Mouse (Mus musculus) forebrain, embryonic 15.5 days (tissue): Measurements from ENCODE around the gene Ramp3. TPM values are rescaled to one million over a fixed set of nuclear protein-coding genes. Genes with fewer than 3 reads are reported as not detected.

Experiments used
- ATAC-seq: fragments of 200-750 bp; cut with Nextera tagmentation; replicated peaks from 2 replicates; pipeline ENCODE4 v1.8.0; 2017; ENCODE audit warnings: mild to moderate bottlenecking, moderate TSS enrichment, moderate library complexity
- H3K27ac ChIP-seq: fragments of 300-500 bp; sonication (generic); replicated peaks from 2 replicates; pipeline ENCODE4 v1.5.1; 2015; ENCODE audit warnings: mild to moderate bottlenecking, inconsistent platforms
- H3K27me3 ChIP-seq: fragments of 300-500 bp; sonication (generic); 2 replicates; pipeline ENCODE4 v1.6.1; 2015; ENCODE audit warnings: inconsistent platforms
- H3K36me3 ChIP-seq: fragments of 300-500 bp; sonication (generic); 2 replicates; pipeline ENCODE4 v1.6.1; 2015; ENCODE audit warnings: mild to moderate bottlenecking, inconsistent platforms
- H3K4me1 ChIP-seq: fragments of 300-500 bp; sonication (generic); 2 replicates; pipeline ENCODE4 v1.6.1; 2015; ENCODE audit warnings: inconsistent platforms
- H3K4me2 ChIP-seq: fragments of 300-500 bp; sonication (generic); replicated peaks from 2 replicates; pipeline ENCODE4 v1.6.1; 2015; ENCODE audit warnings: mild to moderate bottlenecking, inconsistent platforms
- H3K4me3 ChIP-seq: fragments of 300-500 bp; sonication (generic); 2 replicates; pipeline ENCODE4 v1.5.1; 2015; ENCODE audit warnings: mild to moderate bottlenecking, inconsistent platforms
- H3K9ac ChIP-seq: fragments of 300-500 bp; sonication (generic); replicated peaks from 2 replicates; pipeline ENCODE4 v1.6.1; 2015; ENCODE audit warnings: mild to moderate bottlenecking, inconsistent platforms
- H3K9me3 ChIP-seq: fragments of 300-500 bp; sonication (generic); 2 replicates; pipeline ENCODE4 v1.6.1; 2016; ENCODE audit warnings: inconsistent platforms
- WGBS: fragments of 180-500 bp; shearing (Covaris S2); methylation state at CpG from one replicate; pipeline ENCODE4 v1.1.7; 2015; ENCODE audit warnings: mixed read lengths; 5-methylcytosine and 5-hydroxymethylcytosine counted together
- polyA plus RNA-seq: library from polyadenylated mRNA; unstranded; fragments of >200 nt; fragmentation: Nextera tagmentation; extraction: Ambion mirVana; gene quantifications from 2 replicates; pipeline ENCODE4 v1.2.1, GENCODE M21; 2015

The Ramp3 gene
- polyA plus RNA-seq, 1 experiment from 2014 or later = 6.7 TPM

- ATAC-seq = no peak
- Histone ChIP-seq H3K27ac (no peak overlapping the region), H3K4me1 (no peaks in the 10 kb centered on the region), H3K9me3 (no peaks in the 10 kb centered on the region), H3K4me2 (no peak overlapping the region), H3K4me3 (no peak overlapping the region), H3K36me3 (no peaks in the 10 kb centered on the region), H3K27me3 (no peaks in the 10 kb centered on the region), H3K9ac (no peak overlapping the region)
- WGBS = 89% methylated on average over 9 of the region's 9 CpGs
These were observed 18.3 kb downstream of the Ramp3 start for GRCm38 (mm10) chr11:6676641-6677040.

GRCm38 (mm10) chr11:6677530-6677929 lies 19.2 kb downstream of the Ramp3 start:
- Histone ChIP-seq H3K4me3 (no peak overlapping the region), H3K27ac (no peak overlapping the region), H3K9ac (no peak overlapping the region), H3K27me3 (no peaks in the 10 kb centered on the region), H3K4me1 (no peaks in the 10 kb centered on the region), H3K9me3 (no peaks in the 10 kb centered on the region), H3K36me3 (no peaks in the 10 kb centered on the region), H3K4me2 (no peak overlapping the region)
- 17% methylated on average over 7 of the region's 7 CpGs for WGBS
- peak; percentile 53 for ATAC-seq

GRCm38 (mm10) chr11:6679694-6680396 lies 21.5 kb downstream of the Ramp3 start:
- no peaks in the 10 kb centered on the region for H3K4me1 ChIP-seq
- no peak overlapping the region for H3K4me2 ChIP-seq
- H3K27me3 ChIP-seq = no peaks in the 10 kb centered on the region
- H3K27ac ChIP-seq = no peak overlapping the region
- H3K4me3 ChIP-seq = no peak overlapping the region
- no peak overlapping the region for H3K9ac ChIP-seq
- no peaks in the 10 kb centered on the region for H3K36me3 ChIP-seq
- 75% methylated on average over 17 of the region's 17 CpGs for WGBS
- ATAC-seq = no peak
- no peaks in the 10 kb centered on the region for H3K9me3 ChIP-seq

- no peaks in the 10 kb centered on the region for H3K9me3 ChIP-seq
- H3K4me2 ChIP-seq = no peak overlapping the region
- 35% methylated on average over 10 of the region's 10 CpGs for WGBS
- H3K9ac ChIP-seq = no peak overlapping the region
- no peaks in the 10 kb centered on the region for H3K36me3 ChIP-seq
- H3K27ac ChIP-seq = no peak overlapping the region
- no peak for ATAC-seq
- no peaks in the 10 kb centered on the region for H3K27me3 ChIP-seq
- no peaks in the 10 kb centered on the region for H3K4me1 ChIP-seq
- H3K4me3 ChIP-seq = no peak overlapping the region
These were observed 22.1 kb downstream of the Ramp3 start for GRCm38 (mm10) chr11:6680397-6680818.

GRCm38 (mm10) chr11:6684741-6685140 lies 26.4 kb downstream of the Ramp3 start:
- no peaks in the 10 kb centered on the region for H3K36me3 ChIP-seq
- 39% methylated on average over 3 of the region's 3 CpGs for WGBS
- no peak overlapping the region for H3K4me2 ChIP-seq
- H3K27ac ChIP-seq = no peak overlapping the region
- H3K4me1 ChIP-seq = no peaks in the 10 kb centered on the region
- no peak for ATAC-seq
- H3K9ac ChIP-seq = no peak overlapping the region
- no peaks in the 10 kb centered on the region for H3K27me3 ChIP-seq
- H3K9me3 ChIP-seq = no peaks in the 10 kb centered on the region
- H3K4me3 ChIP-seq = no peak overlapping the region

- no peaks in the 10 kb centered on the region for H3K9me3 ChIP-seq
- WGBS = 44% methylated on average over 3 of the region's 3 CpGs
- H3K27ac ChIP-seq = no peak overlapping the region
- H3K9ac ChIP-seq = no peak overlapping the region
- H3K4me2 ChIP-seq = no peak overlapping the region
- no peak for ATAC-seq
- no peaks in the 10 kb centered on the region for H3K27me3 ChIP-seq
- no peaks in the 10 kb centered on the region for H3K4me1 ChIP-seq
- no peaks in the 10 kb centered on the region for H3K36me3 ChIP-seq
- no peak overlapping the region for H3K4me3 ChIP-seq
These were observed 30.6 kb downstream of the Ramp3 start for GRCm38 (mm10) chr11:6688888-6689287.

- H3K4me2 ChIP-seq = no peak overlapping the region
- ATAC-seq = no peak
- no peaks in the 10 kb centered on the region for H3K27me3 ChIP-seq
- H3K9ac ChIP-seq = no peak overlapping the region
- H3K4me1 ChIP-seq = no peaks in the 10 kb centered on the region
- H3K36me3 ChIP-seq = no peaks in the 10 kb centered on the region
- no peak overlapping the region for H3K27ac ChIP-seq
- H3K4me3 ChIP-seq = no peak overlapping the region
- no peaks in the 10 kb centered on the region for H3K9me3 ChIP-seq
- WGBS = 76% methylated on average over 6 of the region's 6 CpGs
These were observed 34.0 kb downstream of the Ramp3 start for GRCm38 (mm10) chr11:6692341-6692740.

GRCm38 (mm10) chr11:6694114-6694513 lies 35.8 kb downstream of the Ramp3 start:
- H3K9me3 ChIP-seq = no peaks in the 10 kb centered on the region
- ATAC-seq = no peak
- H3K27me3 ChIP-seq = no peaks in the 10 kb centered on the region
- no peak overlapping the region for H3K4me3 ChIP-seq
- H3K4me1 ChIP-seq = no peaks in the 10 kb centered on the region
- WGBS = 96% methylated on average over 10 of the region's 10 CpGs
- H3K36me3 ChIP-seq = no peaks in the 10 kb centered on the region
- H3K27ac ChIP-seq = no peak overlapping the region
- H3K4me2 ChIP-seq = no peak overlapping the region
- H3K9ac ChIP-seq = no peak overlapping the region

GRCm38 (mm10) chr11:6695176-6695575 lies 36.9 kb downstream of the Ramp3 start:
- H3K4me2 ChIP-seq = no peak overlapping the region
- no peaks in the 10 kb centered on the region for H3K36me3 ChIP-seq
- no peaks in the 10 kb centered on the region for H3K9me3 ChIP-seq
- no peak overlapping the region for H3K4me3 ChIP-seq
- ATAC-seq = 0 out of 2 replicates have a peak, but pooled peaks have one; percentile 16
- H3K9ac ChIP-seq = no peak overlapping the region
- H3K27me3 ChIP-seq = no peaks in the 10 kb centered on the region
- H3K4me1 ChIP-seq = no peaks in the 10 kb centered on the region
- WGBS = 82% methylated on average over 12 of the region's 12 CpGs
- H3K27ac ChIP-seq = no peak overlapping the region

- Histone ChIP-seq H3K9me3 (no peaks in the 10 kb centered on the region), H3K36me3 (no peaks in the 10 kb centered on the region), H3K9ac (no peak overlapping the region), H3K4me3 (no peak overlapping the region), H3K4me1 (no peaks in the 10 kb centered on the region), H3K4me2 (no peak overlapping the region), H3K27me3 (no peaks in the 10 kb centered on the region), H3K27ac (no peak overlapping the region)
- WGBS = 69% methylated on average over 8 of the region's 8 CpGs
- no peak for ATAC-seq
These were observed 38.2 kb downstream of the Ramp3 start for GRCm38 (mm10) chr11:6696551-6696950.

- H3K4me2 ChIP-seq = no peak overlapping the region
- no peaks in the 10 kb centered on the region for H3K27me3 ChIP-seq
- WGBS = 86% methylated on average over 10 of the region's 10 CpGs
- no peak overlapping the region for H3K4me3 ChIP-seq
- H3K4me1 ChIP-seq = no peaks in the 10 kb centered on the region
- H3K9ac ChIP-seq = no peak overlapping the region
- no peak for ATAC-seq
- H3K27ac ChIP-seq = no peak overlapping the region
- H3K9me3 ChIP-seq = no peaks in the 10 kb centered on the region
- H3K36me3 ChIP-seq = no peaks in the 10 kb centered on the region
These were observed 39.4 kb downstream of the Ramp3 start for GRCm38 (mm10) chr11:6697751-6698150.

GRCm38 (mm10) chr11:6698281-6698680 lies 40.0 kb downstream of the Ramp3 start:
- H3K9ac ChIP-seq = no peak overlapping the region
- H3K4me3 ChIP-seq = no peak overlapping the region
- no peak for ATAC-seq
- H3K4me2 ChIP-seq = no peak overlapping the region
- 68% methylated on average over 10 of the region's 10 CpGs for WGBS
- no peaks in the 10 kb centered on the region for H3K27me3 ChIP-seq
- H3K27ac ChIP-seq = no peak overlapping the region
- no peaks in the 10 kb centered on the region for H3K4me1 ChIP-seq
- no peaks in the 10 kb centered on the region for H3K36me3 ChIP-seq
- no peaks in the 10 kb centered on the region for H3K9me3 ChIP-seq

GRCm38 (mm10) chr11:6702258-6702657 lies 43.9 kb downstream of the Ramp3 start:
- Histone ChIP-seq H3K9me3 (no peaks in the 10 kb centered on the region), H3K36me3 (no peaks in the 10 kb centered on the region), H3K4me2 (no peak overlapping the region), H3K4me3 (no peak overlapping the region), H3K27ac (no peak overlapping the region), H3K27me3 (no peaks in the 10 kb centered on the region), H3K9ac (no peak overlapping the region), H3K4me1 (no peaks in the 10 kb centered on the region)
- 87% methylated on average over 3 of the region's 3 CpGs for WGBS
- ATAC-seq = no peak
